Mouse (Mus musculus) small intestine, adult 10 weeks (tissue): ENCODE data around the gene Sfxn5. TPM values are rescaled to one million over a fixed set of nuclear protein-coding genes. Genes with fewer than 3 reads are reported as not detected.

Experiments used
- polyA plus RNA-seq: library from polyadenylated mRNA; stranded (reverse); fragments of 350-450 nt; fragmentation: Illumina TruSeq; extraction: RNeasy Lipid Tissue Mini Kit (QIAGEN cat#74804); gene quantifications from one replicate; pipeline ENCODE4 v1.2.3, GENCODE M21; 2014; ENCODE audit warnings: low replicate concordance

Sfxn5 gene
- polyA plus RNA-seq: 0.33 TPM

GRCm38 (mm10) chr6:85333000-85333669 lies at the start of gene Sfxn5:
Gene Sfxn5, minus strand, starts transcription at chr6:85333422.

GRCm38 (mm10) chr6:85373951-85374733 lies 40.9 kb upstream of the Sfxn5 start, which contains the start of gene Rab11fip5:
Gene Rab11fip5, minus strand, starts transcription at chr6:85374634.

GRCm38 (mm10) chr6:85187340-85188211 lies 145.6 kb downstream of the Sfxn5 start, which contains the start of gene Emx1:
Gene Emx1, plus strand, starts transcription at chr6:85187438.

Other genes starting within 250 kb of the Sfxn5 start
- gene Spr, start 195.7 kb downstream of the Sfxn5 start, polyA plus RNA-seq: 0.67 TPM
- not detected for gene Emx1, start 146.0 kb downstream of the Sfxn5 start, polyA plus RNA-seq
- gene Rab11fip5, start 41.2 kb upstream of the Sfxn5 start, polyA plus RNA-seq: 0.15 TPM
- gene Noto, start 90.5 kb upstream of the Sfxn5 start, polyA plus RNA-seq: not detected
- 0.82 TPM for gene Smyd5, start 98.6 kb upstream of the Sfxn5 start, polyA plus RNA-seq
- gene Cct7, start 118.1 kb upstream of the Sfxn5 start, polyA plus RNA-seq: 48.3 TPM
- gene Pradc1, start 118.5 kb upstream of the Sfxn5 start, polyA plus RNA-seq: 3.8 TPM
- not detected for gene Fbxo41, start 169.6 kb upstream of the Sfxn5 start, polyA plus RNA-seq
- not detected for gene Egr4, start 180.2 kb upstream of the Sfxn5 start, polyA plus RNA-seq